Mouse (Mus musculus): ENCODE data around the gene Ankrd54. TPM values are rescaled to one million over a fixed set of nuclear protein-coding genes. Genes with fewer than 3 reads are reported as not detected.

Gene Ankrd54
- polyA plus RNA-seq, 1 experiment from 2014 or later = 48.4 TPM

- Histone ChIP-seq H3K9ac (replicated peaks; ENCODE audit: low read depth) (no peak overlapping the region), H3K27ac (ENCODE audit: low read length) (peak overlapping the region; percentile 66), H3K36me3 (ENCODE audit: insufficient read depth, low read length) (peaks cover 16% of the 10 kb centered on the region), H3K4me1 (ENCODE audit: insufficient read depth, low read depth, low read length) (no peaks in the 10 kb centered on the region), H3K27me3 (replicated peaks; ENCODE audit: insufficient read depth, low read length) (no peaks in the 10 kb centered on the region), H3K4me3 (ENCODE audit: low read depth, low read length) (no peak overlapping the region), H3K4me2 (replicated peaks; ENCODE audit: low read depth, low read length) (no peak overlapping the region), H3K9me3 (ENCODE audit: low read length) (no peaks in the 10 kb centered on the region)
- DNase-seq (ENCODE audit: low spot score) = peak; percentile 83
- TF ChIP-seq EP300 (IDR thresholded peaks at IDR 0.05) (no peak), CTCF (IDR thresholded peaks at IDR 0.05) (no peak)
- 60% methylated on average over 13 of the region's 13 CpGs for WGBS
- peak; percentile 86 for ATAC-seq
These were observed 11.0 kb downstream of the Ankrd54 start for GRCm38 (mm10) chr15:79051461-79052360.

GRCm38 (mm10) chr15:79050964-79051363 lies 11.7 kb downstream of the Ankrd54 start:
- Histone ChIP-seq H3K4me1 (ENCODE audit: insufficient read depth, low read depth, low read length) (no peaks in the 10 kb centered on the region), H3K27ac (ENCODE audit: low read length) (peak overlapping the region; percentile 66; the same call in 1 of the 2 replicates), H3K27me3 (replicated peaks; ENCODE audit: insufficient read depth, low read length) (no peaks in the 10 kb centered on the region), H3K4me2 (replicated peaks; ENCODE audit: low read depth, low read length) (no peak overlapping the region), H3K9ac (replicated peaks; ENCODE audit: low read depth) (no peak overlapping the region), H3K9me3 (ENCODE audit: low read length) (no peaks in the 10 kb centered on the region), H3K4me3 (ENCODE audit: low read depth, low read length) (no peak overlapping the region), H3K36me3 (ENCODE audit: insufficient read depth, low read length) (peaks cover 16% of the 10 kb centered on the region; the same call in 1 of the 2 replicates)
- DNase-seq (ENCODE audit: low spot score) = no peak
- TF ChIP-seq CTCF (IDR thresholded peaks at IDR 0.05) = no peak
- no peak for TF ChIP-seq EP300 (IDR thresholded peaks at IDR 0.05)
- 54% methylated on average over 2 of the region's 2 CpGs for WGBS
- ATAC-seq = no peak

DNA sequence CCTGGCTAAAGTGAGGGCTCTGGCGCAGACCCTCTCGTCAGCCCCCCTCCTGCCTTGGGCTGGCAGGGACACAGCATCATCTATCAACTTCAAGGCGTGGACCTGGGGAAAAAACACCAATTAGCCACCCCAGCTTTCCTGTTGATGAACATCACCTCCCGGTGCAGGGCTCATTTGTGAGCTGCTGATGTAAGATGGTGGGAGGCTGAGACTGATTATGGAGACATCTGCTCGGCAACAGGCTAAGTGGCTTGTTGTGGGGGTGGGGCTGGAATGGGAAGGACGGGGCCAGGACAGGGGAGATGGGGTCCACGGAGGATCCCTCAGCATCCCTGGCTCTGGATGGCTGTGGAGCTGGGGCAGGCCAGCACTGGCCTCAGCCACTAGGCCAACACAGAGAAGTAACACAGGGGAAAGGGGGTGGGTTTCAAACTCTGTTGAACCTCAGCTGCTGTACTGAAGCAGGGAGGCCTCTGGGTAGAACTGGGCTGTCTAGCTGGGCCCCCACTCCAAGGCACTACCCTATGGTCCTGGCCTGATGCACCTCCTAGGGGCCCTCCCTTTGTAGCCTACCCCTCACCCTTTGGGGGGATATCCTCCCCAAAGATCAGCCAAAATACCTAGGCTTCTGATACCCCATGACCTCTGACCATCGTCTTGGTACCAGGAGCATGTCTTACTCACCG lies 12.4 kb downstream of the Ankrd54 start:
- ATAC-seq (no peak), DNase-seq (ENCODE audit: low spot score) (no peak)
- H3K4me3 ChIP-seq (ENCODE audit: low read depth, low read length) = no peak overlapping the region

GRCm38 (mm10) chr15:79048186-79048585 lies 14.5 kb downstream of the Ankrd54 start:
- H3K9me3 ChIP-seq (ENCODE audit: low read length) = no peaks in the 10 kb centered on the region
- H3K27me3 ChIP-seq (replicated peaks; ENCODE audit: insufficient read depth, low read length) = peaks cover 7% of the 10 kb centered on the region
- H3K4me3 ChIP-seq (ENCODE audit: low read depth, low read length) = no peak overlapping the region
- no peak for DNase-seq (ENCODE audit: low spot score)
- ATAC-seq = no peak
- H3K4me2 ChIP-seq (replicated peaks; ENCODE audit: low read depth, low read length) = no peak overlapping the region
- 0 out of 2 replicates have a peak, but pooled peaks cover 5% of the 10 kb centered on the region for H3K36me3 ChIP-seq (ENCODE audit: insufficient read depth, low read length)
- no peak overlapping the region for H3K9ac ChIP-seq (replicated peaks; ENCODE audit: low read depth)
- 59% methylated on average over 4 of the region's 4 CpGs for WGBS
- H3K27ac ChIP-seq (ENCODE audit: low read length) = no peak overlapping the region
- TF ChIP-seq EP300 (IDR thresholded peaks at IDR 0.05) (no peak), CTCF (IDR thresholded peaks at IDR 0.05) (no peak)
- H3K4me1 ChIP-seq (ENCODE audit: insufficient read depth, low read depth, low read length) = no peaks in the 10 kb centered on the region; the same call in 1 of the 2 replicates

More for the DNA sequence above, 12.4 kb downstream of the Ankrd54 start:
- no peak overlapping the region for H3K9ac ChIP-seq (replicated peaks; ENCODE audit: low read depth)
- TF ChIP-seq CTCF (IDR thresholded peaks at IDR 0.05) = no peak
- TF ChIP-seq EP300 (IDR thresholded peaks at IDR 0.05) = no peak
- H3K27me3 ChIP-seq (replicated peaks; ENCODE audit: insufficient read depth, low read length) = no peaks in the 10 kb centered on the region
- H3K36me3 ChIP-seq (ENCODE audit: insufficient read depth, low read length) = peaks cover 16% of the 10 kb centered on the region; the same call in 1 of the 2 replicates
- H3K4me1 ChIP-seq (ENCODE audit: insufficient read depth, low read depth, low read length) = no peaks in the 10 kb centered on the region
- 49% methylated on average over 9 of the region's 9 CpGs for WGBS
- H3K27ac ChIP-seq (ENCODE audit: low read length) = no peak overlapping the region
- H3K4me2 ChIP-seq (replicated peaks; ENCODE audit: low read depth, low read length) = no peak overlapping the region
- H3K9me3 ChIP-seq (ENCODE audit: low read length) = no peaks in the 10 kb centered on the region

DNA sequence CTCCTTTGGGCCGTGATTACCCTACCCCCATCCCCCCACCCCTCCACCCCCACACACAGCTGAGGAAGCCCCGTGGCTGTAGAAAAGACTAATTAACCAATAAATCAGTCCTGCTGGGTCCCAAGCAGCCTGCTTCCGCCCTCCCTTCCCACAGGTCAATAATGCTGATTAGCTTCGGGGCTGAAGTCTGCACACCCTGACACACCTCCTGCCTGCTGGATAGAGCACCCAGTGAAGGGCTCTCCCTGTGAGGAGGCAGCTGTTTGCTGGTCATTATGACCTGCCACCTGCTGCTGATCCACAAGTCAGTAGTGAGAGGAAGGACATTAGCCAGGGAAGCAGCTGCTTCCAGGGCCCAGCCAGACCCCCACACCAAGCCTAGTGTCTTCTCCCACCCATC lies 17.9 kb downstream of the Ankrd54 start:
- Histone ChIP-seq H3K27ac (ENCODE audit: low read length) (no peak overlapping the region), H3K9ac (replicated peaks; ENCODE audit: low read depth) (no peak overlapping the region), H3K9me3 (ENCODE audit: low read length) (no peaks in the 10 kb centered on the region), H3K36me3 (ENCODE audit: insufficient read depth, low read length) (no peaks in the 10 kb centered on the region), H3K27me3 (replicated peaks; ENCODE audit: insufficient read depth, low read length) (peaks cover 29% of the 10 kb centered on the region), H3K4me2 (replicated peaks; ENCODE audit: low read depth, low read length) (no peak overlapping the region), H3K4me3 (ENCODE audit: low read depth, low read length) (no peak overlapping the region), H3K4me1 (ENCODE audit: insufficient read depth, low read depth, low read length) (peaks cover 5% of the 10 kb centered on the region; the same call in 1 of the 2 replicates)
- TF ChIP-seq EP300 (IDR thresholded peaks at IDR 0.05) (no peak), CTCF (IDR thresholded peaks at IDR 0.05) (no peak)
- ATAC-seq (no peak), DNase-seq (ENCODE audit: low spot score) (no peak)
- 16% methylated on average over 4 of the region's 4 CpGs for WGBS

Data from lung, postnatal 0 days (tissue).